Mouse (Mus musculus) telencephalon, adult 2 months (tissue): ENCODE measurements around the gene Gm20937.
"Not testable (repeated sequence)": the region's sequence is repeated elsewhere in the genome, so short reads cannot be mapped to it uniquely, and the experiment has no call there.

Source experiments
- DNase-seq: peaks from one replicate; pipeline ENCODE4 v3.0.0-alpha.2; 2011; ENCODE audit warnings: low read depth, low spot score

The Gm20937 gene

GRCm38 (mm10) chrY:68294798-68295197, at the start of gene Gm20937:
Gm20937 (minus strand) TSS chrY:68294898.
- not testable (repeated sequence) for DNase-seq
